Mouse (Mus musculus) ES-E14 (cell line): ENCODE data around the gene Ihh. TPM values are rescaled to one million over a fixed set of nuclear protein-coding genes. Genes with fewer than 3 reads are reported as not detected.
A peak's percentile ranks its signal among the peaks of the same experiment; 100 is the strongest.

Source experiments
- DNase-seq: peaks from one replicate; pipeline ENCODE4 v3.0.0-alpha.2; 2013; ENCODE audit warnings: low read depth, low spot score
- H3K27ac ChIP-seq: 2 replicates; pipeline ENCODE4 v1.5.1; 2012; ENCODE audit warnings: low read depth, mild to moderate bottlenecking, low read length, moderate library complexity, mixed read lengths; ENCODE audit not compliant: poor library complexity, insufficient read depth, severe bottlenecking
- H3K36me3 ChIP-seq: 2 replicates; pipeline ENCODE4 v1.6.1; 2012; ENCODE audit warnings: mild to moderate bottlenecking, low read length, moderate library complexity, mixed read lengths; ENCODE audit not compliant: control insufficient read depth, poor library complexity, insufficient read depth, severe bottlenecking
- H3K4me1 ChIP-seq, 2 experiments: fragments of 150-350 bp in 1 of 2; sonication (generic) in 1 of 2; 2 replicates each; pipeline ENCODE4 v1.6.1; 2012; ENCODE audit warnings: low read length in 2 of 2, mild to moderate bottlenecking in 1 of 2, mixed read lengths in 1 of 2; ENCODE audit not compliant: control insufficient read depth in 2 of 2, insufficient read depth in 2 of 2, poor library complexity in 1 of 2
- H3K4me3 ChIP-seq, 2 experiments: fragments of 150-350 bp in 1 of 2; sonication (generic) in 1 of 2; 2 replicates each; pipeline ENCODE4 v1.5.1; 2012; ENCODE audit warnings: low read length in 2 of 2, low read depth in 1 of 2, mild to moderate bottlenecking in 1 of 2, mixed read lengths in 1 of 2; ENCODE audit not compliant: insufficient read depth in 1 of 2, poor library complexity in 1 of 2, severe bottlenecking in 1 of 2
- H3K9ac ChIP-seq: 2 replicates; pipeline ENCODE4 v1.6.1; 2012; ENCODE audit warnings: low read depth, mild to moderate bottlenecking, low read length, mixed read lengths; ENCODE audit not compliant: poor library complexity, insufficient read depth, severe bottlenecking
- H3K9me3 ChIP-seq: fragments of 150-350 bp; sonication (generic); 2 replicates; pipeline ENCODE4 v1.6.1; 2012; ENCODE audit warnings: low read depth, mild to moderate bottlenecking, low read length; ENCODE audit not compliant: control insufficient read depth, insufficient read depth
- CHD2 ChIP-seq: IDR thresholded peaks from 2 replicates; pipeline ENCODE4 v1.6.1; 2014; ENCODE audit warnings: mild to moderate bottlenecking, low read depth, low read length, inconsistent platforms
- HCFC1 ChIP-seq: IDR thresholded peaks from 2 replicates; pipeline ENCODE4 v1.6.1; 2012; ENCODE audit warnings: low read length, inconsistent platforms, borderline replicate concordance; ENCODE audit not compliant: insufficient read depth
- MAFK ChIP-seq: IDR thresholded peaks from 2 replicates; pipeline ENCODE4 v1.6.1; 2014; ENCODE audit warnings: mild to moderate bottlenecking, low read depth, low read length, inconsistent platforms; ENCODE audit not compliant: insufficient read depth
- ZC3H11A ChIP-seq: IDR thresholded peaks from 2 replicates; pipeline ENCODE4 v1.6.1; 2012; ENCODE audit warnings: low read depth, mild to moderate bottlenecking, inconsistent platforms, low read length, borderline replicate concordance
- ZNF384 ChIP-seq: IDR thresholded peaks from 2 replicates; pipeline ENCODE4 v1.6.1; 2012; ENCODE audit warnings: low read depth, low read length, inconsistent platforms
- in situ Hi-C, 2 experiments: fragments of 600-800 bp; cut with MboI; formaldehyde crosslinking; loops; one replicate each; pipeline ENCODE4 v1.15.1; 2025; ENCODE audit warnings: low sequenced_read_pairs in 2 of 2, inconsistent platforms in 1 of 2; ENCODE audit not compliant: unreplicated experiment in 2 of 2
- total RNA-seq: library from RNA; depleted of rRNA; stranded (reverse); fragments of 300-350 nt; gene quantifications from 2 replicates; pipeline ENCODE4 v1.2.3, GENCODE M21; 2012

Ihh gene
- total RNA-seq, 1 experiment = 0.67 TPM

GRCm38 (mm10) chr1:74967962-74968580 is 16.6 kb upstream of the Ihh start:
- Histone ChIP-seq H3K4me1 (peaks cover 0 to 10% of the 10 kb centered on the region in 2 experiments; a peak in 1 of 4 replicates), H3K27ac (no peak overlapping the region), H3K4me3 (no peak overlapping the region), H3K36me3 (no peaks in the 10 kb centered on the region; the same call in 1 of the 2 replicates), H3K9me3 (no peaks in the 10 kb centered on the region), H3K9ac (no peak overlapping the region)
- in situ Hi-C loops = no loop called here
- TF ChIP-seq CHD2 (no peak), HCFC1 (no peak), ZNF384 (no peak), MAFK (no peak), ZC3H11A (no peak)
- DNase-seq = no peak

- H3K9ac ChIP-seq = no peak overlapping the region
- peak; percentile 77 for DNase-seq
These were observed 13.2 kb upstream of the Ihh start for GRCm38 (mm10) chr1:74964494-74965215.

GRCm38 (mm10) chr1:74962853-74963227 is 11.4 kb upstream of the Ihh start:
- in situ Hi-C loops = no loop called here
- Histone ChIP-seq H3K36me3 (no peaks in the 10 kb centered on the region; the same call in 1 of the 2 replicates), H3K27ac (no peak overlapping the region), H3K4me1 (peaks cover 0 to 6% of the 10 kb centered on the region in 2 experiments; a peak in 1 of 4 replicates), H3K9me3 (no peaks in the 10 kb centered on the region), H3K9ac (no peak overlapping the region), H3K4me3 (no peak overlapping the region)
- TF ChIP-seq ZNF384 (no peak), CHD2 (no peak), ZC3H11A (no peak), MAFK (no peak), HCFC1 (no peak)
- no peak for DNase-seq

More at GRCm38 (mm10) chr1:74964494-74965215, 13.2 kb upstream of the Ihh start:
- H3K9me3 ChIP-seq = no peaks in the 10 kb centered on the region
- no peak for TF ChIP-seq MAFK
- 0 out of 2 replicates have a peak, but pooled peaks have one; percentile 39 for TF ChIP-seq ZC3H11A
- no peaks in the 10 kb centered on the region; the same call in 1 of the 2 replicates for H3K36me3 ChIP-seq
- in situ Hi-C loops = no loop called here
- H3K4me3 ChIP-seq = no peak overlapping the region; a peak in 1 of 4 replicates
- H3K27ac ChIP-seq = no peak overlapping the region
- H3K4me1 ChIP-seq = peaks cover 0 to 5% of the 10 kb centered on the region in 2 experiments; a peak in 1 of 4 replicates

GRCm38 (mm10) chr1:74962126-74962852 is 10.8 kb upstream of the Ihh start:
- H3K9me3 ChIP-seq = no peaks in the 10 kb centered on the region
- peaks cover 0 to 6% of the 10 kb centered on the region in 2 experiments; a peak in 1 of 4 replicates for H3K4me1 ChIP-seq
- TF ChIP-seq MAFK = no peak
- TF ChIP-seq ZNF384 = no peak
- no peak for TF ChIP-seq HCFC1
- no peak for TF ChIP-seq CHD2
- no peak for TF ChIP-seq ZC3H11A
- no peaks in the 10 kb centered on the region; the same call in 1 of the 2 replicates for H3K36me3 ChIP-seq
- no peak for DNase-seq
- in situ Hi-C loops = no loop called here
- H3K4me3 ChIP-seq = no peak overlapping the region
- no peak overlapping the region for H3K9ac ChIP-seq
- no peak overlapping the region for H3K27ac ChIP-seq
